Mouse (Mus musculus): Measurements from ENCODE around the gene Filip1. TPM values are rescaled to one million over a fixed set of nuclear protein-coding genes. Genes with fewer than 3 reads are reported as not detected.

Gene Filip1
- polyA plus RNA-seq, 1 experiment from 2014 or later = 1.8 TPM

DNA sequence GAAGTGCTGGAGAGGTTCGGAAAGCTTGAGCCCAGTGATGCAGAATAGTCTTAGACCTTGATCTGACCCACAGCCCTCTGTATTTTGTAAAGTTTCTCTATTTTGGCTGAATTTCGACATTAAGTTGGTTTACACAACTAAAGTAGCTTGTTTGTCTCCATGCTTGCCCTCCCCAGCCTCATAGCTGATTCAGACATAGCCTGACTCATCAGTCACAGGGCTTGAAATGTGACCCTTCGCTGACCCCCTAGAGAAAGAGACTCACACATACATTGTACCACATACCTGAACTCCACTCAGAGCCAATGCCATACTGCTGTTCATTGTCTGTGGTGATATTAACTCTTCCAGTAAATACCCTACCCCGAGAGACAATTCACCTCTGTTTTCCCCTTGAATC, 19.6 kb downstream of the Filip1 start:
- 81% methylated on average over 4 of the region's 4 CpGs for WGBS
- no peak overlapping the region for H3K9ac ChIP-seq (ENCODE audit: low read depth, low read length)
- H3K36me3 ChIP-seq (ENCODE audit: control insufficient read depth, insufficient read depth, low read length) = no peaks in the 10 kb centered on the region
- H3K4me1 ChIP-seq (replicated peaks; ENCODE audit: control insufficient read depth, insufficient read depth, low read length) = no peaks in the 10 kb centered on the region
- H3K27ac ChIP-seq (ENCODE audit: low read depth, low read length) = no peak overlapping the region
- H3K9me3 ChIP-seq (ENCODE audit: control insufficient read depth, low read length) = no peaks in the 10 kb centered on the region
- DNase-seq (ENCODE audit: low spot score) = no peak
- H3K4me3 ChIP-seq (ENCODE audit: low read depth, low read length) = no peak overlapping the region
- no peaks in the 10 kb centered on the region for H3K27me3 ChIP-seq (replicated peaks; ENCODE audit: control insufficient read depth, insufficient read depth, low read length)
- H3K4me2 ChIP-seq = no peak overlapping the region
- no peak for ATAC-seq (replicated peaks; ENCODE audit: low FRiP score)

DNA sequence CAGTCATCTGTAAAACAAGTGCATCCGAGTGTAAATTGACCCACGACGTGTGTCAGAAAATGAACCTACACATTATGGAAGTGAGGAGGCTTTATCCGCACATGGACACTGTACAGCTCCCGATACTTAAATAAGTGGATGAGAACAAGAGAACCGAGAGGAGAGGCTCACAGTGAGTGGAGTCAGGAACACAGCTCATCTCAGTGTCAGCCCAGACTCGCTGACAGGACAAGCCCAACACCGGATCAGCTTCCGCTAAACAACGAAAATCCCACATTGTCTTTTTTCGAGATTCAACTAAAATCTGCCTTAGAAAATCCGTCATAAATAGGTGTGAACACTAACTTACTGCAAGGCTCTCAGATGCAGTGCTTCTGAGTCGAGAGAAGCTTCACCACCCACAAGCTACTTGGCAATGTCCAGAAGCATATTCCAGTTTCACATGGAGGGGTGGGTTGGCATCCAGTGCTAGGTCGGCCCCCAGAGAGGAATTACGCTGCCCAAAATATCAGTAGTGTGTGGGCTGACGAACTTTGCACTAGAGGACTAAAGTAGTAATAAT, 22.1 kb downstream of the Filip1 start:
- Histone ChIP-seq H3K27ac (ENCODE audit: low read depth, low read length) (no peak overlapping the region), H3K9me3 (ENCODE audit: control insufficient read depth, low read length) (no peaks in the 10 kb centered on the region), H3K27me3 (replicated peaks; ENCODE audit: control insufficient read depth, insufficient read depth, low read length) (no peaks in the 10 kb centered on the region), H3K4me3 (ENCODE audit: low read depth, low read length) (no peak overlapping the region), H3K9ac (ENCODE audit: low read depth, low read length) (no peak overlapping the region), H3K36me3 (ENCODE audit: control insufficient read depth, insufficient read depth, low read length) (no peaks in the 10 kb centered on the region), H3K4me1 (replicated peaks; ENCODE audit: control insufficient read depth, insufficient read depth, low read length) (no peaks in the 10 kb centered on the region), H3K4me2 (no peak overlapping the region)
- DNase-seq (ENCODE audit: low spot score) (no peak), ATAC-seq (replicated peaks; ENCODE audit: low FRiP score) (no peak)
- 86% methylated on average over 16 of the region's 16 CpGs for WGBS

DNA sequence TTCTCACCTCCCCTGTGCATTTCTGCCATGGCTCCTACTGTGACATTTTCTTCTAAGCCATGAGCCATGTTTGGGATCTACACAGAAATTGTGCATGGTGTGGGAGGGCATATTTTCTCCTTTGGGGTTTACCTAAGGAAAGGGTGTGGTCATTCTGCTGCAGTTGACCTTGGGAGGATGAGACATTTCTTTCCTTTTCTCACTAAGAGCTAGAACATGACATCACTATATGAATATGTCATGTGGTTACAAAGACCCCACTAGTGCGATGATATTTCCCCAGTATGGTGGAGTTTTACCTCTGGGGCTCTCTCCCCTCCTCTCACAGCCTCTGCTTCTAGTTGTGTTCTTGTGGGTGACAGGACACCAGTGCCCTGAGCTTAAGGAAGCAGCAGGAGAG, 22.9 kb downstream of the Filip1 start:
- Histone ChIP-seq H3K4me1 (replicated peaks; ENCODE audit: control insufficient read depth, insufficient read depth, low read length) (no peaks in the 10 kb centered on the region), H3K9ac (ENCODE audit: low read depth, low read length) (no peak overlapping the region), H3K4me2 (no peak overlapping the region), H3K36me3 (ENCODE audit: control insufficient read depth, insufficient read depth, low read length) (no peaks in the 10 kb centered on the region), H3K4me3 (ENCODE audit: low read depth, low read length) (no peak overlapping the region), H3K27me3 (replicated peaks; ENCODE audit: control insufficient read depth, insufficient read depth, low read length) (no peaks in the 10 kb centered on the region), H3K9me3 (ENCODE audit: control insufficient read depth, low read length) (no peaks in the 10 kb centered on the region), H3K27ac (ENCODE audit: low read depth, low read length) (no peak overlapping the region)
- no peak for ATAC-seq (replicated peaks; ENCODE audit: low FRiP score)
- WGBS = 63% methylated on average over 1 of the region's 1 CpGs
- no peak for DNase-seq (ENCODE audit: low spot score)

DNA sequence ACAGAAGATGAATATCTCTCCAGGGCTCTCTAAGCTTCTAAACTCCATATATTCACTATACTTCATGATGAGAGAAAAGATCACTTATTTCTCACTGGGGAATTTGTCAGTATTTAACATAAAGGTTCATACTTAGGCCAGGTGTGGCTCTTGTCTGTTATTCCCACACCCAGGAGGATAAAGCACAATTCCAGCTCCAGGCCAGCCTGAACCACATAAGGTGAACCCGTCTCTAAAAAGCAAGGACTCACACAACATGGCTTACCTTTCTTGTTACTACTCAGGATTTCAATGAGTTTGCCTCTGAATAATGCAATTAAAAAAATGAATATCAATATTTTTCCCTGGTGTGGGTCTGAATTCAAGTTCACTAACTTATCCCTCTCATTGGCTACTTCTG, 23.6 kb downstream of the Filip1 start:
- no peak overlapping the region for H3K4me2 ChIP-seq
- H3K9ac ChIP-seq (ENCODE audit: low read depth, low read length) = no peak overlapping the region
- H3K27me3 ChIP-seq (replicated peaks; ENCODE audit: control insufficient read depth, insufficient read depth, low read length) = no peaks in the 10 kb centered on the region
- H3K4me1 ChIP-seq (replicated peaks; ENCODE audit: control insufficient read depth, insufficient read depth, low read length) = no peaks in the 10 kb centered on the region
- DNase-seq (ENCODE audit: low spot score) = no peak
- no peaks in the 10 kb centered on the region for H3K9me3 ChIP-seq (ENCODE audit: control insufficient read depth, low read length)
- no peaks in the 10 kb centered on the region for H3K36me3 ChIP-seq (ENCODE audit: control insufficient read depth, insufficient read depth, low read length)
- no peak for ATAC-seq (replicated peaks; ENCODE audit: low FRiP score)
- no peak overlapping the region for H3K4me3 ChIP-seq (ENCODE audit: low read depth, low read length)
- 83% methylated on average over 1 of the region's 1 CpGs for WGBS
- H3K27ac ChIP-seq (ENCODE audit: low read depth, low read length) = no peak overlapping the region

DNA sequence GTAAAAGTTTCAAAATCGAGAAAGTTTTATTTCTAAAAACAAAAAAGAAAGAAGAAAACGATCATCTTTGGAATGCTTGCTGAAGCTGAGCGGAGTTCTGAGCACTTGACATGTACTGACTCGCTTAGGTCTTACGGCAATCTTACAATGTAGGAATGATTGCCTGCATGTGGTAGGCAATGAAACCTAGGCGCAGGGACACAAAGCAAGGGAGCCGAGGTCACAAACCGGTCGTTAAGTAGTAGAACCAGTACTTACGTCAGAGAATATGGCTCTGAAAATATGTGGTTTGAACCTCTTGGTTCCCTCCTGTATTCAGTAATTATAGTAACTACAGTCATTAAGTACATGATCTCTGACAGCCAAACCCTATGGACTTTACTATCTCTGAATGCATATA, 29.4 kb downstream of the Filip1 start:
- no peak for DNase-seq (ENCODE audit: low spot score)
- Histone ChIP-seq H3K9ac (ENCODE audit: low read depth, low read length) (no peak overlapping the region), H3K4me2 (no peak overlapping the region), H3K4me1 (replicated peaks; ENCODE audit: control insufficient read depth, insufficient read depth, low read length) (no peaks in the 10 kb centered on the region), H3K36me3 (ENCODE audit: control insufficient read depth, insufficient read depth, low read length) (no peaks in the 10 kb centered on the region), H3K4me3 (ENCODE audit: low read depth, low read length) (no peak overlapping the region), H3K27me3 (replicated peaks; ENCODE audit: control insufficient read depth, insufficient read depth, low read length) (no peaks in the 10 kb centered on the region), H3K27ac (ENCODE audit: low read depth, low read length) (no peak overlapping the region), H3K9me3 (ENCODE audit: control insufficient read depth, low read length) (no peaks in the 10 kb centered on the region)
- ATAC-seq (replicated peaks; ENCODE audit: low FRiP score) = no peak
- 84% methylated on average over 10 of the region's 10 CpGs for WGBS

- Histone ChIP-seq H3K4me1 (replicated peaks; ENCODE audit: control insufficient read depth, insufficient read depth, low read length) (no peaks in the 10 kb centered on the region), H3K4me2 (no peak overlapping the region), H3K27me3 (replicated peaks; ENCODE audit: control insufficient read depth, insufficient read depth, low read length) (no peaks in the 10 kb centered on the region), H3K27ac (ENCODE audit: low read depth, low read length) (no peak overlapping the region), H3K4me3 (ENCODE audit: low read depth, low read length) (no peak overlapping the region), H3K9me3 (ENCODE audit: control insufficient read depth, low read length) (no peaks in the 10 kb centered on the region), H3K36me3 (ENCODE audit: control insufficient read depth, insufficient read depth, low read length) (no peaks in the 10 kb centered on the region), H3K9ac (ENCODE audit: low read depth, low read length) (no peak overlapping the region)
- no peak for DNase-seq (ENCODE audit: low spot score)
- no peak for ATAC-seq (replicated peaks; ENCODE audit: low FRiP score)
- WGBS = 86% methylated on average over 2 of the region's 2 CpGs
These were observed 33.4 kb downstream of the Filip1 start for GRCm38 (mm10) chr9:79979274-79979673.

- Histone ChIP-seq H3K9me3 (ENCODE audit: control insufficient read depth, low read length) (no peaks in the 10 kb centered on the region), H3K9ac (ENCODE audit: low read depth, low read length) (no peak overlapping the region), H3K36me3 (ENCODE audit: control insufficient read depth, insufficient read depth, low read length) (no peaks in the 10 kb centered on the region), H3K4me1 (replicated peaks; ENCODE audit: control insufficient read depth, insufficient read depth, low read length) (no peaks in the 10 kb centered on the region), H3K27ac (ENCODE audit: low read depth, low read length) (no peak overlapping the region), H3K4me2 (peak overlapping the region; percentile 54), H3K27me3 (replicated peaks; ENCODE audit: control insufficient read depth, insufficient read depth, low read length) (no peaks in the 10 kb centered on the region), H3K4me3 (ENCODE audit: low read depth, low read length) (no peak overlapping the region; the same call in 1 of the 2 replicates)
- no peak for ATAC-seq (replicated peaks; ENCODE audit: low FRiP score)
- DNase-seq (ENCODE audit: low spot score) = no peak
- 70% methylated on average over 12 of the region's 12 CpGs for WGBS
These were observed 34.2 kb downstream of the Filip1 start for GRCm38 (mm10) chr9:79978228-79979024.

- H3K9me3 ChIP-seq (ENCODE audit: control insufficient read depth, low read length) = no peaks in the 10 kb centered on the region
- H3K4me2 ChIP-seq = peak overlapping the region; percentile 54
- peak; percentile 54 for ATAC-seq (replicated peaks; ENCODE audit: low FRiP score)
- no peaks in the 10 kb centered on the region for H3K27me3 ChIP-seq (replicated peaks; ENCODE audit: control insufficient read depth, insufficient read depth, low read length)
- no peaks in the 10 kb centered on the region for H3K36me3 ChIP-seq (ENCODE audit: control insufficient read depth, insufficient read depth, low read length)
- 2% methylated on average over 13 of the region's 13 CpGs for WGBS
- H3K27ac ChIP-seq (ENCODE audit: low read depth, low read length) = no peak overlapping the region
- H3K9ac ChIP-seq (ENCODE audit: low read depth, low read length) = peak overlapping the region; percentile 42; the same call in 1 of the 2 replicates
- DNase-seq (ENCODE audit: low spot score) = peak; percentile 49
- peak overlapping the region; percentile 34 for H3K4me3 ChIP-seq (ENCODE audit: low read depth, low read length)
- no peaks in the 10 kb centered on the region for H3K4me1 ChIP-seq (replicated peaks; ENCODE audit: control insufficient read depth, insufficient read depth, low read length)
These were observed 35.1 kb downstream of the Filip1 start for GRCm38 (mm10) chr9:79977549-79977971.

GRCm38 (mm10) chr9:79976789-79977188, 35.9 kb downstream of the Filip1 start:
- Histone ChIP-seq H3K4me2 (no peak overlapping the region), H3K9ac (ENCODE audit: low read depth, low read length) (no peak overlapping the region), H3K9me3 (ENCODE audit: control insufficient read depth, low read length) (no peaks in the 10 kb centered on the region), H3K27ac (ENCODE audit: low read depth, low read length) (no peak overlapping the region), H3K4me1 (replicated peaks; ENCODE audit: control insufficient read depth, insufficient read depth, low read length) (no peaks in the 10 kb centered on the region), H3K36me3 (ENCODE audit: control insufficient read depth, insufficient read depth, low read length) (no peaks in the 10 kb centered on the region), H3K27me3 (replicated peaks; ENCODE audit: control insufficient read depth, insufficient read depth, low read length) (no peaks in the 10 kb centered on the region), H3K4me3 (ENCODE audit: low read depth, low read length) (no peak overlapping the region)
- DNase-seq (ENCODE audit: low spot score) (no peak), ATAC-seq (replicated peaks; ENCODE audit: low FRiP score) (no peak)
- WGBS = 68% methylated on average over 8 of the region's 8 CpGs

Data from liver, embryonic 11.5 days (tissue).